Mouse (Mus musculus): ENCODE measurements around the gene Cbx1. TPM values are rescaled to one million over a fixed set of nuclear protein-coding genes. Genes with fewer than 3 reads are reported as not detected.

Gene Cbx1
- total RNA-seq, 4 experiments from 2014 or later = 36.5 to 43.3 (median 38.9) TPM

GRCm38 (mm10) chr11:96814443-96814842, 25.5 kb downstream of the Cbx1 start:
- no peak for DNase-seq (ENCODE audit: low spot score in 2 of 2)

GRCm38 (mm10) chr11:96815895-96816294, 27.0 kb downstream of the Cbx1 start:
- DNase-seq (ENCODE audit: low spot score in 2 of 2) = no peak

- DNase-seq (ENCODE audit: low spot score in 2 of 2) = no peak
Measured at GRCm38 (mm10) chr11:96816494-96816893, 27.6 kb downstream of the Cbx1 start.

- DNase-seq (ENCODE audit: low spot score in 2 of 2) = no peak
Measured at GRCm38 (mm10) chr11:96816979-96817378, 28.1 kb downstream of the Cbx1 start.

- DNase-seq (ENCODE audit: low spot score in 2 of 2) = no peak
Measured at GRCm38 (mm10) chr11:96818128-96818710, 29.3 kb downstream of the Cbx1 start.

- no peak for DNase-seq (ENCODE audit: low spot score in 2 of 2)
Measured at GRCm38 (mm10) chr11:96821956-96822355, 33.0 kb downstream of the Cbx1 start.

GRCm38 (mm10) chr11:96822675-96823470, 33.9 kb downstream of the Cbx1 start:
- no peak for DNase-seq (ENCODE audit: low spot score in 2 of 2)

- no peak for DNase-seq (ENCODE audit: low spot score in 2 of 2)
Measured at GRCm38 (mm10) chr11:96823471-96823837, 34.5 kb downstream of the Cbx1 start.

GRCm38 (mm10) chr11:96823880-96824782, 35.2 kb downstream of the Cbx1 start:
- peak; percentile 65 to 96 for DNase-seq (ENCODE audit: low spot score in 2 of 2)

- peak in 1 of 2 experiments; percentile 58 for DNase-seq (ENCODE audit: low spot score in 2 of 2)
Measured at GRCm38 (mm10) chr11:96824783-96825495, 36.0 kb downstream of the Cbx1 start.

- DNase-seq (ENCODE audit: low spot score in 2 of 2) = no peak
Measured at GRCm38 (mm10) chr11:96826481-96826880, 37.6 kb downstream of the Cbx1 start.

GRCm38 (mm10) chr11:96827062-96827581, 38.2 kb downstream of the Cbx1 start:
- no peak for DNase-seq (ENCODE audit: low spot score in 2 of 2)

GRCm38 (mm10) chr11:96827917-96828316, 39.0 kb downstream of the Cbx1 start:
- DNase-seq (ENCODE audit: low spot score in 2 of 2) = no peak

- DNase-seq (ENCODE audit: low spot score in 2 of 2) = no peak
Measured at GRCm38 (mm10) chr11:96828881-96829280, 40.0 kb downstream of the Cbx1 start.

GRCm38 (mm10) chr11:96829403-96829812, 40.5 kb downstream of the Cbx1 start:
- DNase-seq (ENCODE audit: low spot score in 2 of 2) = no peak

- peak; percentile 95 to 100 for DNase-seq (ENCODE audit: low spot score in 2 of 2)
Measured at GRCm38 (mm10) chr11:96829813-96830538, 41.0 kb downstream of the Cbx1 start, which contains the start of gene Nfe2l1. Gene Nfe2l1 (minus strand): TSS chr11:96829968.

GRCm38 (mm10) chr11:96830539-96831216, 41.8 kb downstream of the Cbx1 start:
- DNase-seq (ENCODE audit: low spot score in 2 of 2) = no peak

- DNase-seq (ENCODE audit: low spot score in 2 of 2) = no peak
Measured at GRCm38 (mm10) chr11:96831516-96831915, 42.6 kb downstream of the Cbx1 start.

GRCm38 (mm10) chr11:96832541-96832940, 43.6 kb downstream of the Cbx1 start:
- no peak for DNase-seq (ENCODE audit: low spot score in 2 of 2)

- DNase-seq (ENCODE audit: low spot score in 2 of 2) = no peak
Measured at GRCm38 (mm10) chr11:96832973-96833372, 44.0 kb downstream of the Cbx1 start.

All from left cerebral cortex, adult 8-10 months (tissue).